Mouse (Mus musculus) heart, embryonic 13.5 days (tissue): ENCODE data around the gene Ripor2. TPM values are rescaled to one million over a fixed set of nuclear protein-coding genes. Genes with fewer than 3 reads are reported as not detected.
"Not testable (repeated sequence)": the region's sequence is repeated elsewhere in the genome, so short reads cannot be mapped to it uniquely, and the experiment has no call there.

Experiments
- ATAC-seq: fragments of 200-750 bp; cut with Nextera tagmentation; 2 replicates; pipeline ENCODE4 v1.8.0; 2017; ENCODE audit warnings: moderate TSS enrichment; ENCODE audit not compliant: insufficient number of reproducible peaks, low FRiP score, low TSS enrichment; ENCODE audit errors: extremely low read depth
- H3K27ac ChIP-seq: fragments of 300-500 bp; sonication (generic); replicated peaks from 2 replicates; pipeline ENCODE4 v1.5.1; 2015; ENCODE audit warnings: moderate library complexity, mild to moderate bottlenecking, inconsistent platforms
- H3K27me3 ChIP-seq: fragments of 300-500 bp; sonication (generic); replicated peaks from 2 replicates; pipeline ENCODE4 v1.6.1; 2015; ENCODE audit warnings: mild to moderate bottlenecking, inconsistent platforms
- H3K36me3 ChIP-seq: fragments of 300-500 bp; sonication (generic); 2 replicates; pipeline ENCODE4 v1.6.1; 2015; ENCODE audit warnings: mild to moderate bottlenecking, inconsistent platforms
- H3K4me1 ChIP-seq: fragments of 300-500 bp; sonication (generic); 2 replicates; pipeline ENCODE4 v1.6.1; 2015; ENCODE audit warnings: inconsistent platforms
- H3K4me2 ChIP-seq: fragments of 300-500 bp; sonication (generic); 2 replicates; pipeline ENCODE4 v1.6.1; 2015; ENCODE audit warnings: inconsistent platforms, mild to moderate bottlenecking, moderate library complexity
- H3K4me3 ChIP-seq: fragments of 300-500 bp; sonication (generic); 2 replicates; pipeline ENCODE4 v1.5.1; 2015; ENCODE audit warnings: moderate library complexity, mild to moderate bottlenecking, inconsistent platforms
- H3K9ac ChIP-seq: fragments of 300-500 bp; sonication (generic); 2 replicates; pipeline ENCODE4 v1.6.1; 2015; ENCODE audit warnings: inconsistent platforms, mild to moderate bottlenecking, moderate library complexity
- H3K9me3 ChIP-seq: fragments of 300-500 bp; sonication (generic); 2 replicates; pipeline ENCODE4 v1.6.1; 2016; ENCODE audit warnings: inconsistent platforms
- WGBS: fragments of 180-500 bp; shearing (Covaris S2); methylation state at CpG from one replicate; pipeline ENCODE4 v1.1.7; 2015; ENCODE audit warnings: mixed read lengths; 5-methylcytosine and 5-hydroxymethylcytosine counted together
- polyA plus RNA-seq: library from polyadenylated mRNA; unstranded; fragments of >200 nt; fragmentation: Nextera tagmentation; extraction: Ambion mirVana; gene quantifications from 2 replicates; pipeline ENCODE4 v1.2.1, GENCODE M21; 2015

The Ripor2 gene
- polyA plus RNA-seq, 1 experiment from 2014 or later = 10.8 TPM

- Histone ChIP-seq H3K27ac (no peak overlapping the region), H3K9ac (no peak overlapping the region), H3K4me2 (no peak overlapping the region), H3K9me3 (no peaks in the 10 kb centered on the region), H3K27me3 (no peaks in the 10 kb centered on the region), H3K4me3 (no peak overlapping the region), H3K4me1 (peaks cover 18% of the 10 kb centered on the region), H3K36me3 (peaks cover 68% of the 10 kb centered on the region)
- ATAC-seq = no peak
- 89% methylated on average over 8 of the region's 8 CpGs for WGBS
Measured at GRCm38 (mm10) chr13:24751396-24751795, 169.4 kb downstream of the Ripor2 start.

- Histone ChIP-seq H3K36me3 (peaks cover 77% of the 10 kb centered on the region), H3K9ac (no peak overlapping the region), H3K27ac (no peak overlapping the region), H3K4me1 (peaks cover 15% of the 10 kb centered on the region), H3K4me3 (no peak overlapping the region), H3K4me2 (no peak overlapping the region), H3K9me3 (no peaks in the 10 kb centered on the region), H3K27me3 (no peaks in the 10 kb centered on the region)
- 91% methylated on average over 3 of the region's 3 CpGs for WGBS
- no peak for ATAC-seq
Measured at GRCm38 (mm10) chr13:24756756-24757155, 174.8 kb downstream of the Ripor2 start.

- 77% methylated on average over 12 of the region's 12 CpGs for WGBS
- Histone ChIP-seq H3K4me1 (peaks cover 24% of the 10 kb centered on the region), H3K4me3 (no peak overlapping the region), H3K27me3 (no peaks in the 10 kb centered on the region), H3K4me2 (no peak overlapping the region), H3K36me3 (peaks cover 65% of the 10 kb centered on the region), H3K27ac (no peak overlapping the region), H3K9me3 (no peaks in the 10 kb centered on the region), H3K9ac (no peak overlapping the region)
- ATAC-seq = no peak
Measured at GRCm38 (mm10) chr13:24757820-24758564, 176.0 kb downstream of the Ripor2 start.

GRCm38 (mm10) chr13:24759451-24759850 is 177.5 kb downstream of the Ripor2 start:
- Histone ChIP-seq H3K27ac (no peak overlapping the region), H3K27me3 (no peaks in the 10 kb centered on the region), H3K4me1 (peaks cover 24% of the 10 kb centered on the region), H3K36me3 (peaks cover 53% of the 10 kb centered on the region), H3K4me2 (no peak overlapping the region), H3K4me3 (no peak overlapping the region), H3K9ac (no peak overlapping the region), H3K9me3 (no peaks in the 10 kb centered on the region)
- ATAC-seq = no peak
- 85% methylated on average over 10 of the region's 10 CpGs for WGBS

- H3K27ac ChIP-seq = peak overlapping the region; percentile 97; the same call in 1 of the 2 replicates
- H3K9ac ChIP-seq = peak overlapping the region; percentile 95
- H3K4me2 ChIP-seq = peak overlapping the region; percentile 76
- no peaks in the 10 kb centered on the region for H3K27me3 ChIP-seq
- H3K36me3 ChIP-seq = peaks cover 43% of the 10 kb centered on the region
- H3K9me3 ChIP-seq = no peaks in the 10 kb centered on the region
- peaks cover 24% of the 10 kb centered on the region for H3K4me1 ChIP-seq
- ATAC-seq = no peak
- peak overlapping the region; percentile 97 for H3K4me3 ChIP-seq
- 57% methylated on average over 5 of the region's 5 CpGs for WGBS
Measured at GRCm38 (mm10) chr13:24760351-24760870, 178.4 kb downstream of the Ripor2 start.

GRCm38 (mm10) chr13:24761083-24761402 is 179.1 kb downstream of the Ripor2 start:
- WGBS = 3% methylated on average over 10 of the region's 10 CpGs
- H3K4me2 ChIP-seq = peak overlapping the region; percentile 76
- peak overlapping the region; percentile 97 for H3K4me3 ChIP-seq
- no peaks in the 10 kb centered on the region for H3K27me3 ChIP-seq
- H3K27ac ChIP-seq = peak overlapping the region; percentile 97
- ATAC-seq = no peak; the same call in 1 of the 2 replicates
- peaks cover 37% of the 10 kb centered on the region for H3K36me3 ChIP-seq
- H3K9ac ChIP-seq = peak overlapping the region; percentile 95
- no peaks in the 10 kb centered on the region for H3K9me3 ChIP-seq
- peaks cover 24% of the 10 kb centered on the region for H3K4me1 ChIP-seq

GRCm38 (mm10) chr13:24761403-24762227 is 179.6 kb downstream of the Ripor2 start, which contains the start of gene Gmnn:
Gene Gmnn, minus strand, starts transcription at chr13:24761923.
- peaks cover 31% of the 10 kb centered on the region for H3K36me3 ChIP-seq
- H3K27me3 ChIP-seq = no peaks in the 10 kb centered on the region
- H3K4me2 ChIP-seq = peak within 1 kb of the TSS; percentile 76
- under 1% methylated on average over 79 of the region's 79 CpGs for WGBS
- H3K9me3 ChIP-seq = no peaks in the 10 kb centered on the region
- peaks cover 24% of the 10 kb centered on the region for H3K4me1 ChIP-seq
- peak within 1 kb of the TSS; percentile 97 for H3K4me3 ChIP-seq
- H3K27ac ChIP-seq = peak within 1 kb of the TSS; percentile 97
- ATAC-seq = peak; percentile 98
- peak within 1 kb of the TSS; percentile 95 for H3K9ac ChIP-seq

- ATAC-seq = no peak
- 26% methylated on average over 4 of the region's 4 CpGs for WGBS
- peak overlapping the region; percentile 97 for H3K27ac ChIP-seq
Measured at GRCm38 (mm10) chr13:24762254-24762653, 180.3 kb downstream of the Ripor2 start.

GRCm38 (mm10) chr13:24767809-24768208 is 185.8 kb downstream of the Ripor2 start:
- H3K27ac ChIP-seq, H3K36me3 ChIP-seq, H3K9ac ChIP-seq, H3K27me3 ChIP-seq, H3K4me2 ChIP-seq, H3K4me3 ChIP-seq, ATAC-seq, H3K9me3 ChIP-seq, H3K4me1 ChIP-seq: not testable (repeated sequence)
- WGBS = 67% methylated on average over 4 of the region's 4 CpGs

More at GRCm38 (mm10) chr13:24762254-24762653, 180.3 kb downstream of the Ripor2 start:
- peak overlapping the region; percentile 97 for H3K4me3 ChIP-seq
- peaks cover 24% of the 10 kb centered on the region for H3K4me1 ChIP-seq
- H3K27me3 ChIP-seq = no peaks in the 10 kb centered on the region
- peaks cover 25% of the 10 kb centered on the region for H3K36me3 ChIP-seq
- H3K9ac ChIP-seq = peak overlapping the region; percentile 95
- no peaks in the 10 kb centered on the region for H3K9me3 ChIP-seq
- H3K4me2 ChIP-seq = peak overlapping the region; percentile 76

GRCm38 (mm10) chr13:24771482-24771881 is 189.5 kb downstream of the Ripor2 start:
- H3K27ac ChIP-seq, ATAC-seq, H3K4me2 ChIP-seq, H3K9me3 ChIP-seq, H3K4me3 ChIP-seq, H3K36me3 ChIP-seq, H3K27me3 ChIP-seq, H3K9ac ChIP-seq, H3K4me1 ChIP-seq: not testable (repeated sequence)
- WGBS = 91% methylated on average over 10 of the region's 10 CpGs

GRCm38 (mm10) chr13:24776146-24776844 is 194.3 kb downstream of the Ripor2 start:
- Histone ChIP-seq H3K36me3 (no peaks in the 10 kb centered on the region), H3K27me3 (no peaks in the 10 kb centered on the region), H3K4me2 (no peak overlapping the region), H3K4me1 (no peaks in the 10 kb centered on the region), H3K9me3 (no peaks in the 10 kb centered on the region), H3K27ac (no peak overlapping the region), H3K9ac (no peak overlapping the region), H3K4me3 (no peak overlapping the region)
- WGBS = 54% methylated on average over 5 of the region's 7 CpGs
- ATAC-seq = no peak
